Mouse (Mus musculus): Measurements from ENCODE around the gene Cdkal1.

DNA sequence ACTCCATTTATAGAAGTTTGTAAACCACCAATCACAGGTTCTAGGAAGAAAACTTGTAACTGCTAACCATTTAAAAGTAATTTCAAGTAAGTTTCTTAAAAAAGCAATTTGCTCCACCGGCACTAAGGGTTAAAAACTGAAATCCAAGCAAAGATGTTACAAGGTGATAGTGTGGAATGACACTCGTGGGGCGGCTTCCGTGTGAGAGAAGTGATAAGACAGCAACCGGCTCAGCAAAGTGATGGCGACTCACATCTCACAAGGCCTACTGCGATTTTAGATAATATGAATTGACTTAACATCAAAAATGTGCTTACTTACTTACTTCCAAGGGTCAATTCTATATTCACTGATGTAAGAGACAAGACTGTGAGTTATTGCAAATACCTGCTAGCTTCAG is 167.6 kb downstream of the Cdkal1 start:
- no peak for TF ChIP-seq USF1 (IDR thresholded peaks at IDR 0.05; ENCODE audit: low read depth)
- no peak for TF ChIP-seq CEBPB (IDR thresholded peaks at IDR 0.05; ENCODE audit: low read depth)
- TF ChIP-seq MAX (IDR thresholded peaks at IDR 0.05) = no peak
- no peak for TF ChIP-seq CTCF (IDR thresholded peaks at IDR 0.05; ENCODE audit: control insufficient read depth, insufficient read depth, insufficient read length)
- TF ChIP-seq MYOD1 (IDR thresholded peaks at IDR 0.05; ENCODE audit: control insufficient read depth, insufficient read length, low read depth) = no peak
